Mouse (Mus musculus) liver, embryonic 13.5 days (tissue): ENCODE results near the gene Npb. TPM values are rescaled to one million over a fixed set of nuclear protein-coding genes. Genes with fewer than 3 reads are reported as not detected.

Experiments used
- ATAC-seq: fragments of 200-750 bp; cut with Nextera tagmentation; 2 replicates; pipeline ENCODE4 v1.8.0; 2017; ENCODE audit warnings: low read depth, mild to moderate bottlenecking, moderate number of reproducible peaks, moderate library complexity
- DNase-seq: peaks from one replicate; pipeline ENCODE4 v3.0.0; 2022
- H3K27ac ChIP-seq: fragments of 300-500 bp; sonication (generic); 2 replicates; pipeline ENCODE4 v1.5.1; 2015; ENCODE audit warnings: moderate library complexity, mild to moderate bottlenecking, inconsistent platforms
- H3K27me3 ChIP-seq: fragments of 300-500 bp; sonication (generic); 2 replicates; pipeline ENCODE4 v1.6.1; 2015; ENCODE audit warnings: mild to moderate bottlenecking, inconsistent platforms
- H3K36me3 ChIP-seq: fragments of 300-500 bp; sonication (generic); 2 replicates; pipeline ENCODE4 v1.6.1; 2015; ENCODE audit warnings: mild to moderate bottlenecking, inconsistent platforms
- H3K4me1 ChIP-seq: fragments of 300-500 bp; sonication (generic); replicated peaks from 2 replicates; pipeline ENCODE4 v1.6.1; 2015; ENCODE audit warnings: inconsistent platforms
- H3K4me2 ChIP-seq: fragments of 300-500 bp; sonication (generic); 2 replicates; pipeline ENCODE4 v1.6.1; 2015; ENCODE audit warnings: inconsistent platforms, mild to moderate bottlenecking, moderate library complexity
- H3K4me3 ChIP-seq: fragments of 300-500 bp; sonication (generic); replicated peaks from 2 replicates; pipeline ENCODE4 v1.5.1; 2015; ENCODE audit warnings: mild to moderate bottlenecking, inconsistent platforms
- H3K9ac ChIP-seq: fragments of 300-500 bp; sonication (generic); 2 replicates; pipeline ENCODE4 v1.6.1; 2015; ENCODE audit warnings: mild to moderate bottlenecking, inconsistent platforms
- H3K9me3 ChIP-seq: fragments of 300-500 bp; sonication (generic); replicated peaks from 2 replicates; pipeline ENCODE4 v1.6.1; 2016; ENCODE audit warnings: inconsistent platforms
- WGBS: fragments of 180-500 bp; shearing (Covaris S2); methylation state at CpG from one replicate; pipeline ENCODE4 v1.1.7; 2015; ENCODE audit not compliant: insufficient replicate concordance; 5-methylcytosine and 5-hydroxymethylcytosine counted together
- polyA plus RNA-seq: library from polyadenylated mRNA; unstranded; fragments of >200 nt; fragmentation: Nextera tagmentation; extraction: Ambion mirVana; gene quantifications from 2 replicates; pipeline ENCODE4 v1.2.1, GENCODE M21; 2015

The Npb gene
- polyA plus RNA-seq, 1 experiment from 2014 or later: 9.5 TPM

- peak within 1 kb of the TSS; percentile 90 for H3K4me2 ChIP-seq
- peak within 1 kb of the TSS; percentile 89 for H3K27ac ChIP-seq
- H3K4me3 ChIP-seq: peak within 1 kb of the TSS; percentile 80
- peaks cover 80% of the 10 kb centered on the region for H3K36me3 ChIP-seq
- peak; percentile 93 for DNase-seq
- peak; percentile 93 for ATAC-seq
- no peaks in the 10 kb centered on the region for H3K9me3 ChIP-seq
- peak within 1 kb of the TSS; percentile 88 for H3K9ac ChIP-seq
- H3K27me3 ChIP-seq: no peaks in the 10 kb centered on the region
- under 1% methylated on average over 56 of the region's 56 CpGs for WGBS
- peaks cover 42% of the 10 kb centered on the region for H3K4me1 ChIP-seq
Observed at GRCm38 (mm10) chr11:120617519-120618112, 9.3 kb downstream of the Npb start, which contains the start of gene Pcyt2. Gene Pcyt2 (minus strand): TSS chr11:120617936.

GRCm38 (mm10) chr11:120618619-120619535 is 10.6 kb downstream of the Npb start:
- H3K27ac ChIP-seq: peak overlapping the region; percentile 89
- H3K9me3 ChIP-seq: no peaks in the 10 kb centered on the region
- H3K4me2 ChIP-seq: peak overlapping the region; percentile 90
- peak overlapping the region; percentile 80; the same call in 1 of the 2 replicates for H3K4me3 ChIP-seq
- peaks cover 49% of the 10 kb centered on the region for H3K4me1 ChIP-seq
- ATAC-seq: no peak
- peak overlapping the region; percentile 88; the same call in 1 of the 2 replicates for H3K9ac ChIP-seq
- DNase-seq: no peak
- no peaks in the 10 kb centered on the region for H3K27me3 ChIP-seq
- H3K36me3 ChIP-seq: peaks cover 79% of the 10 kb centered on the region
- WGBS: 91% methylated on average over 25 of the region's 25 CpGs

- Histone ChIP-seq H3K27ac (no peak overlapping the region), H3K27me3 (no peaks in the 10 kb centered on the region), H3K4me1 (peaks cover 53% of the 10 kb centered on the region), H3K4me2 (no peak overlapping the region), H3K9ac (no peak overlapping the region), H3K9me3 (no peaks in the 10 kb centered on the region), H3K4me3 (no peak overlapping the region), H3K36me3 (peaks cover 66% of the 10 kb centered on the region)
- WGBS: 91% methylated on average over 14 of the region's 14 CpGs
- ATAC-seq (no peak), DNase-seq (no peak)
Observed at GRCm38 (mm10) chr11:120620195-120620594, 11.9 kb downstream of the Npb start.

GRCm38 (mm10) chr11:120622805-120623204 is 14.5 kb downstream of the Npb start:
- DNase-seq (no peak), ATAC-seq (no peak)
- Histone ChIP-seq H3K27me3 (no peaks in the 10 kb centered on the region), H3K36me3 (peaks cover 77% of the 10 kb centered on the region), H3K4me2 (peak overlapping the region; percentile 94; the same call in 1 of the 2 replicates), H3K4me1 (peaks cover 58% of the 10 kb centered on the region), H3K9me3 (no peaks in the 10 kb centered on the region), H3K9ac (0 out of 2 replicates have a peak overlapping the region, but pooled peaks have one; percentile 99), H3K4me3 (no peak overlapping the region), H3K27ac (no peak overlapping the region)
- 90% methylated on average over 6 of the region's 6 CpGs for WGBS

GRCm38 (mm10) chr11:120623961-120624679 is 15.8 kb downstream of the Npb start:
- 10% methylated on average over 30 of the region's 30 CpGs for WGBS
- H3K36me3 ChIP-seq: peaks cover 75% of the 10 kb centered on the region
- peak overlapping the region; percentile 94 for H3K4me2 ChIP-seq
- H3K27ac ChIP-seq: peak overlapping the region; percentile 97
- H3K4me3 ChIP-seq: peak overlapping the region; percentile 100
- H3K4me1 ChIP-seq: peaks cover 60% of the 10 kb centered on the region
- H3K27me3 ChIP-seq: no peaks in the 10 kb centered on the region
- peak; percentile 70 for DNase-seq
- ATAC-seq: peak; percentile 81
- H3K9me3 ChIP-seq: no peaks in the 10 kb centered on the region
- peak overlapping the region; percentile 99 for H3K9ac ChIP-seq

GRCm38 (mm10) chr11:120624680-120625111 is 16.4 kb downstream of the Npb start:
- no peaks in the 10 kb centered on the region for H3K9me3 ChIP-seq
- H3K4me3 ChIP-seq: peak overlapping the region; percentile 100
- H3K36me3 ChIP-seq: peaks cover 76% of the 10 kb centered on the region
- WGBS: under 1% methylated on average over 53 of the region's 53 CpGs
- H3K4me1 ChIP-seq: peaks cover 66% of the 10 kb centered on the region
- H3K27ac ChIP-seq: peak overlapping the region; percentile 97
- no peaks in the 10 kb centered on the region for H3K27me3 ChIP-seq
- peak overlapping the region; percentile 99 for H3K9ac ChIP-seq
- peak; percentile 66 for ATAC-seq
- H3K4me2 ChIP-seq: peak overlapping the region; percentile 94
- peak; percentile 77 for DNase-seq

GRCm38 (mm10) chr11:120625152-120625775 is 17.0 kb downstream of the Npb start, which contains the start of gene Sirt7:
Gene Sirt7 (minus strand): TSS chr11:120625240.
- 8% methylated on average over 5 of the region's 5 CpGs for WGBS
- Histone ChIP-seq H3K4me3 (peak within 1 kb of the TSS; percentile 100), H3K27me3 (no peaks in the 10 kb centered on the region), H3K4me2 (peak within 1 kb of the TSS; percentile 94), H3K36me3 (peaks cover 70% of the 10 kb centered on the region), H3K4me1 (peaks cover 71% of the 10 kb centered on the region), H3K9me3 (no peaks in the 10 kb centered on the region), H3K27ac (peak within 1 kb of the TSS; percentile 97), H3K9ac (peak within 1 kb of the TSS; percentile 99)
- ATAC-seq: no peak
- no peak for DNase-seq

GRCm38 (mm10) chr11:120626785-120627467 is 18.6 kb downstream of the Npb start:
- ATAC-seq: no peak
- Histone ChIP-seq H3K27ac (peak overlapping the region; percentile 97), H3K4me1 (peaks cover 88% of the 10 kb centered on the region), H3K36me3 (peaks cover 53% of the 10 kb centered on the region), H3K4me3 (no peak overlapping the region; the same call in 1 of the 2 replicates), H3K27me3 (no peaks in the 10 kb centered on the region), H3K4me2 (peak overlapping the region; percentile 50), H3K9me3 (no peaks in the 10 kb centered on the region), H3K9ac (peak overlapping the region; percentile 56)
- DNase-seq: no peak
- WGBS: 84% methylated on average over 11 of the region's 11 CpGs

- peaks cover 46% of the 10 kb centered on the region for H3K36me3 ChIP-seq
- 37% methylated on average over 22 of the region's 22 CpGs for WGBS
- H3K27me3 ChIP-seq: no peaks in the 10 kb centered on the region
- H3K4me1 ChIP-seq: peaks cover 89% of the 10 kb centered on the region
- ATAC-seq: no peak
- no peak for DNase-seq
- H3K9me3 ChIP-seq: no peaks in the 10 kb centered on the region
- H3K4me2 ChIP-seq: peak overlapping the region; percentile 50
- peak overlapping the region; percentile 29 for H3K4me3 ChIP-seq
- peak overlapping the region; percentile 56 for H3K9ac ChIP-seq
- H3K27ac ChIP-seq: peak overlapping the region; percentile 97
Observed at GRCm38 (mm10) chr11:120627468-120628300, 19.4 kb downstream of the Npb start.
